Mouse (Mus musculus): ENCODE measurements around the gene Olfr564.

Gene Olfr564

GRCm38 (mm10) chr7:102803180-102803579 is at the start of gene Olfr564:
TSS of gene Olfr564 (plus strand) at chr7:102803480.
- DNase-seq (ENCODE audit: low spot score in 2 of 2): no peak

GRCm38 (mm10) chr7:102759266-102759665 is 44.0 kb upstream of the Olfr564 start, which contains the start of the genes Olfr560 and Olfr78:
TSS of gene Olfr560 (minus strand) at chr7:102759366.
TSS of gene Olfr78 (minus strand) at chr7:102759471.
- no peak for DNase-seq (ENCODE audit: low spot score in 2 of 2)

GRCm38 (mm10) chr7:102770921-102771320 is 32.4 kb upstream of the Olfr564 start, which contains the start of gene Olfr561:
TSS of gene Olfr561 (plus strand) at chr7:102771221.
- no peak for DNase-seq (ENCODE audit: low spot score in 2 of 2)
